Mouse (Mus musculus): ENCODE data around the gene Cp.
A peak's percentile ranks its signal among the peaks of the same experiment; 100 is the strongest.

The Cp gene

DNA sequence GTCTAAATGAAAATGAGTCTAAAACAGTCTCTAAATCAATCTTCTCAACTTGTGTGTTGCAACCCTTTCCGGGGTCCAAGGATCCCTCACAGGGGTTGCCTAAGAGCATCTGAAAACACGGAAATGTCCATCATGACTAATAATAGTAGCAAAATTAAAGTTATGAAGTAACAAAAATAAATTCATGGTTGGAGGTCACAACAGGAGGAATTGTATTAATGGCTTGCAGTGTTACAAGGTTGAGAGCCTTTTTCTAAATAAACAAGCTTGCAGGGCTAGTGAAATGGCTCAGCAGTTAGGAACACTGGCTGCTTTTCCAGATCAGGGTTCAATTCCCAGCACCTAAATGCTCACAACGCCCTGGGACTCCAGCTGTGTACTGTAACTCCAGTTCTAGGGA is 33.2 kb downstream of the Cp start:
- H3K4me3 ChIP-seq (replicated peaks; ENCODE audit: low read length), result no peak overlapping the region
- H3K27me3 ChIP-seq (ENCODE audit: insufficient read depth, low read length), result no peaks in the 10 kb centered on the region
- no peak for TF ChIP-seq POU5F1 (IDR thresholded peaks at IDR 0.05; ENCODE audit: borderline replicate concordance, low read length)
- TF ChIP-seq CTCF (conservative IDR thresholded peaks at IDR 0.05; ENCODE audit: low read length), result no peak
- TF ChIP-seq NANOG (IDR thresholded peaks at IDR 0.05; ENCODE audit: borderline replicate concordance, low read length), result no peak
- peaks cover 6% of the 10 kb centered on the region; the same call in 1 of the 2 replicates for H3K4me1 ChIP-seq (replicated peaks; ENCODE audit: low read depth, low read length)
- H3K9me3 ChIP-seq (ENCODE audit: low read length), result no peaks in the 10 kb centered on the region
- H3K36me3 ChIP-seq (ENCODE audit: insufficient read depth, low read length), result no peaks in the 10 kb centered on the region

DNA sequence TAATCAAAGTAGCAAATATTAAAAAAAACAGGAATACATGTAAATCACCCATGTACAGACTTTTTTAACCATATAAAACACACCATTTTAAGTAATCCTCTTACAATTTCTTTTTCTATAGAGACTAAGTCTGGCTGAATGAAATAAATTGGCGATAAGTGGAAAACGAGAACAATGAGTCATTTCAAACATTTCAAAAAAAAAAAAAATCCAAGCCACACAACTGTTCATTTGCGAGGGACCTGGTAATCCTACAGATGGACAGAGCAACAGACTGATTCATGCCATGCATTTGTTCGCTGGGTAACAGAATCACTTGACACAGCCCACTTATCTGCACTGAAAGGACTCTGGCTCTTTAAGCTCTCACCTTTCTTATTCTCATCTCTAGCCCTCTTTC is 35.5 kb downstream of the Cp start:
- Histone ChIP-seq H3K36me3 (ENCODE audit: insufficient read depth, low read length) (peaks cover 7% of the 10 kb centered on the region; the same call in 1 of the 2 replicates), H3K9me3 (ENCODE audit: low read length) (no peaks in the 10 kb centered on the region), H3K27me3 (ENCODE audit: insufficient read depth, low read length) (no peaks in the 10 kb centered on the region), H3K4me1 (replicated peaks; ENCODE audit: low read depth, low read length) (no peaks in the 10 kb centered on the region), H3K4me3 (replicated peaks; ENCODE audit: low read length) (no peak overlapping the region)
- TF ChIP-seq CTCF (conservative IDR thresholded peaks at IDR 0.05; ENCODE audit: low read length) (no peak), POU5F1 (IDR thresholded peaks at IDR 0.05; ENCODE audit: borderline replicate concordance, low read length) (no peak), NANOG (IDR thresholded peaks at IDR 0.05; ENCODE audit: borderline replicate concordance, low read length) (no peak)

DNA sequence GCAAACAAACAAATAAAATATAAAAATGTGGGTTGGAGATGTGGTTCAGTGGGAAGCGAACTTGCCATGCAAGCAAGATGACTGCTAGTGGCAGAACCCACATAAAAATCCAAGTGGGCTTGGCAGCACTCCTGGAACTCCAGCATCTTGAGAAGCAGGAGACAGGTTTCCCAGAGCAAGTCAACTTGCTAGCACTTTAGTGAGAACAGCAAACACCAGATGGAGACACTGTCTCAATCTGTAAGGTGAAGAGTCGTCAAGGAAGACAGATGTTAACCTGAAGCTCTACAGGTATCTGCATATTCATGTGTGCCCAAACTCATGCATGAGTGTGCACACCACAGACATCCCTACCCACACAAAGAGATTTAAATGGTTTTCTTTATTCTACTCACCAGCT is 42.7 kb downstream of the Cp start:
- Histone ChIP-seq H3K9me3 (ENCODE audit: low read length) (no peaks in the 10 kb centered on the region), H3K27me3 (ENCODE audit: insufficient read depth, low read length) (no peaks in the 10 kb centered on the region), H3K4me3 (replicated peaks; ENCODE audit: low read length) (no peak overlapping the region), H3K4me1 (replicated peaks; ENCODE audit: low read depth, low read length) (peaks cover 7% of the 10 kb centered on the region; the same call in 1 of the 2 replicates), H3K36me3 (ENCODE audit: insufficient read depth, low read length) (peaks cover 39% of the 10 kb centered on the region)
- TF ChIP-seq CTCF (conservative IDR thresholded peaks at IDR 0.05; ENCODE audit: low read length) (no peak), NANOG (IDR thresholded peaks at IDR 0.05; ENCODE audit: borderline replicate concordance, low read length) (no peak), POU5F1 (IDR thresholded peaks at IDR 0.05; ENCODE audit: borderline replicate concordance, low read length) (no peak)

DNA sequence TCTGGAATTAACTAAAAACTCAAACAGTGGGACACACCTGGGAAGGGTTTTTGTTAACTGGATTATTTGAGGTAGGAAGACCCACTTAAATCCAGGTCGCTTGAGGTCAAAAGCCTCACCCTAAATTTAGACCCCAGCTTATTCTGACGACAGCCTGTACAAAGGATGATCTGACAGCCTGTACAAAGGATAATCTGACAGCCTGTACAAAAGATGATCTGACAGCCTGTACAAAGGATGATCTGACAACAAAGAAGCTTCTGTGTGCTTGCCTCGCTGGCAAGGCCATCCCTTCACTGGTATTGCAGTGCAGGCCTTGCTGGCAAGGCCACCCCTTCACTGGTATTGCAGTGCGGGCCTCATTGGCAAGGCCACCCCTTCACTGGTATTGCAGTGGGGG is 44.0 kb downstream of the Cp start:
- H3K36me3 ChIP-seq (ENCODE audit: insufficient read depth, low read length), result peaks cover 39% of the 10 kb centered on the region
- no peak overlapping the region for H3K4me3 ChIP-seq (replicated peaks; ENCODE audit: low read length)
- peaks cover 7% of the 10 kb centered on the region; the same call in 1 of the 2 replicates for H3K4me1 ChIP-seq (replicated peaks; ENCODE audit: low read depth, low read length)
- no peaks in the 10 kb centered on the region for H3K9me3 ChIP-seq (ENCODE audit: low read length)
- TF ChIP-seq POU5F1 (IDR thresholded peaks at IDR 0.05; ENCODE audit: borderline replicate concordance, low read length), result no peak
- TF ChIP-seq NANOG (IDR thresholded peaks at IDR 0.05; ENCODE audit: borderline replicate concordance, low read length), result no peak
- no peak for TF ChIP-seq CTCF (conservative IDR thresholded peaks at IDR 0.05; ENCODE audit: low read length)
- H3K27me3 ChIP-seq (ENCODE audit: insufficient read depth, low read length), result no peaks in the 10 kb centered on the region

DNA sequence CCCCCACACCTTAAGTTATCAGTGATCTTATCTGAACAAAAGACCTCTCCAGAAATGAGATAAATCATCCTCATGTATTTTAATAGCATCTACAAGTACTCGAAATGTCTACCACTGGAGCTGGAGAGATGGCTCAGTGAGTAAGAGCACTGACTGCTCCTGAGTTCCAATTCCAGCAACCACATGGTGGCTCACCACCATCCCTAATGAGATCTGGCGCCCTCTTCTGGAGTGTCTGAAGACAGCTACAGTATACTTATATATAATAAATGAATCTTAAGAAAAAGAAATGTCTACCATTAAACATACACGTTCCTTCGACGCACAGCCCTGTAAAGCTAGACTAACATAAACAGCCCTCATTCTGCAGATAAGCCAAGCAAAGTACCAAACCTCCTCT is 45.9 kb downstream of the Cp start:
- Histone ChIP-seq H3K9me3 (ENCODE audit: low read length) (no peaks in the 10 kb centered on the region), H3K4me1 (replicated peaks; ENCODE audit: low read depth, low read length) (peaks cover 7% of the 10 kb centered on the region; the same call in 1 of the 2 replicates), H3K27me3 (ENCODE audit: insufficient read depth, low read length) (no peaks in the 10 kb centered on the region), H3K36me3 (ENCODE audit: insufficient read depth, low read length) (peaks cover 32% of the 10 kb centered on the region), H3K4me3 (replicated peaks; ENCODE audit: low read length) (no peak overlapping the region)
- TF ChIP-seq POU5F1 (IDR thresholded peaks at IDR 0.05; ENCODE audit: borderline replicate concordance, low read length), result no peak
- 0 out of 2 replicates have a peak, but pooled peaks have one; percentile 25 for TF ChIP-seq CTCF (conservative IDR thresholded peaks at IDR 0.05; ENCODE audit: low read length)

DNA sequence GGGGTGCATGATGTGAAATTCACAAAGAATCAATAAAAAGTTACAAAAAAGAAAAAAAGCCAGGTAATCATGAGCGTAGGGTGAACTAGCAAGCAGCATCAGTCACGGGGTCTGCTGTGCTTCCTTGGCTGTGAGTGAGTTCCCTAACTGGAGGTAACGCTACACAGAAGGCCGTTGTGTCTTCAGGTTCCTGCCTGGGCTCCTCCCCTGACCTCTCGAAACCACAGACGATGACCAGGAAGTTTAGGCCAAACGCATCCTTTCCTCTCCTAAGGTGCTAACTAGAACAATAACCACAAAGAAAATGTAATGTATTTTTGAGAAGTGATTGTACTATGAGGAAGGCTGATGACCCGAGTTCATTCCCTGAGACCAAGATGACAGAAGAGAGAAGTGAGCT is 47.6 kb downstream of the Cp start:
- H3K4me1 ChIP-seq (replicated peaks; ENCODE audit: low read depth, low read length), result peaks cover 7% of the 10 kb centered on the region; the same call in 1 of the 2 replicates
- H3K4me3 ChIP-seq (replicated peaks; ENCODE audit: low read length), result no peak overlapping the region
- peaks cover 33% of the 10 kb centered on the region for H3K36me3 ChIP-seq (ENCODE audit: insufficient read depth, low read length)
- no peaks in the 10 kb centered on the region for H3K27me3 ChIP-seq (ENCODE audit: insufficient read depth, low read length)
- no peak for TF ChIP-seq NANOG (IDR thresholded peaks at IDR 0.05; ENCODE audit: borderline replicate concordance, low read length)
- no peak for TF ChIP-seq CTCF (conservative IDR thresholded peaks at IDR 0.05; ENCODE audit: low read length)
- TF ChIP-seq POU5F1 (IDR thresholded peaks at IDR 0.05; ENCODE audit: borderline replicate concordance, low read length), result no peak
- H3K9me3 ChIP-seq (ENCODE audit: low read length), result no peaks in the 10 kb centered on the region

DNA sequence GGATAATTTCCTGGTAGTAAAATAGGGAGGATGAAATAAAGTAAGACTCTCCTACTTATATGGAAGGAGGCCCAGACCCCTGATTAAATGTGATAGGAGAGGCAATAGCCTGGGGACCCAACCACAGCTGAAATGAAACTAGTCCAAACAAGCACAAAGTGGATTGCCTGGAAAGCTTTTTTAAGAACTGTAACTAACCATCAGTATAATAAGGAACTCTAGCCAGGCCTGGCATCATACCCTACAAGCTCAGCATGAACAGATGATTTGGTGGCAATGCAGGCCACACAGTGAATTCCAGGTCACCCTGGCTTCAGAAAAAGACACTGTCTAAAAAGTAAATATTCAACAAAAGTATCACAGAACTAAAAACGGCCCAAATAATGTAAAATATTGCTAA is 48.8 kb downstream of the Cp start:
- Histone ChIP-seq H3K4me3 (replicated peaks; ENCODE audit: low read length) (no peak overlapping the region), H3K36me3 (ENCODE audit: insufficient read depth, low read length) (peaks cover 29% of the 10 kb centered on the region), H3K27me3 (ENCODE audit: insufficient read depth, low read length) (no peaks in the 10 kb centered on the region), H3K4me1 (replicated peaks; ENCODE audit: low read depth, low read length) (peaks cover 9% of the 10 kb centered on the region), H3K9me3 (ENCODE audit: low read length) (no peaks in the 10 kb centered on the region)
- no peak for TF ChIP-seq NANOG (IDR thresholded peaks at IDR 0.05; ENCODE audit: borderline replicate concordance, low read length)
- TF ChIP-seq CTCF (conservative IDR thresholded peaks at IDR 0.05; ENCODE audit: low read length), result no peak
- TF ChIP-seq POU5F1 (IDR thresholded peaks at IDR 0.05; ENCODE audit: borderline replicate concordance, low read length), result no peak

DNA sequence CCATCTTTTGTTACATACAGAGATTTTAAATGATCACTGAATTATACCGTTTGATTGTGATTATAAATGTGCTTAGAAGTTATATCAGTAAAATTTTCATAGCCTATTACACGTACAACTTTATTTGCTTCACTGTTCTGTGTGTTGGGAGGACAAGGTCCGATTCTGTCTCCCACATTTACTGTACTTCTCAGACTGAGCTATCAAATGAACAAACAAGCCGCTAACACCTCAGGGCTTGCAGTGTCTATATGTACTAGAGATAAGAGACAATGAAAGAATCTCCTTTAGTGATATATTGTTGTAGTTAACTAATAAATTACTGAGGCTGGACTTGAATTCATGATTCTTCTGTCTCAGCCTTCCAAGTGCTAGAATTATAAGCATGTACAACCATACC is 50.4 kb downstream of the Cp start:
- Histone ChIP-seq H3K9me3 (ENCODE audit: low read length) (no peaks in the 10 kb centered on the region), H3K27me3 (ENCODE audit: insufficient read depth, low read length) (no peaks in the 10 kb centered on the region), H3K4me3 (replicated peaks; ENCODE audit: low read length) (no peak overlapping the region), H3K4me1 (replicated peaks; ENCODE audit: low read depth, low read length) (peaks cover 12% of the 10 kb centered on the region), H3K36me3 (ENCODE audit: insufficient read depth, low read length) (peaks cover 29% of the 10 kb centered on the region)
- TF ChIP-seq CTCF (conservative IDR thresholded peaks at IDR 0.05; ENCODE audit: low read length) (no peak), POU5F1 (IDR thresholded peaks at IDR 0.05; ENCODE audit: borderline replicate concordance, low read length) (no peak), NANOG (IDR thresholded peaks at IDR 0.05; ENCODE audit: borderline replicate concordance, low read length) (no peak)

DNA sequence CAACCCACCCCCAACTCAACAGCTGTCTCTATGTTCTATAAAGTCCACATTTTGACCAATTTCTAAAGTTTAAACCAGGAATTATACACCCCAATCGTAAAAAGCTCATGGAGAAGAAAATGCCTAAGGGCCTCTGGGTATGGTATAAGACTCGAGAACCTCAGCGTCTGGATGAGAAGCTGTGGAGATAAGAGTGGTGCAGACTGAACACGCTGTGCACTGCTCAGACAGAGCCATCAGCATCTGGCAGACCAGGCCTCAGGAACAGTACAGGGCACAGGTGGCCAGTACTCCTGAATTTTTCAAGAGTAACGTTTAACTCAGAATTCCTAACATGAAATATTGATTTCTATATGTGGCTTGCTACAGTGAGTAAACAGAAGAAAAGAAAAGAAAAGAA is 50.9 kb downstream of the Cp start:
- Histone ChIP-seq H3K4me3 (replicated peaks; ENCODE audit: low read length) (no peak overlapping the region), H3K36me3 (ENCODE audit: insufficient read depth, low read length) (peaks cover 31% of the 10 kb centered on the region), H3K9me3 (ENCODE audit: low read length) (no peaks in the 10 kb centered on the region), H3K27me3 (ENCODE audit: insufficient read depth, low read length) (no peaks in the 10 kb centered on the region), H3K4me1 (replicated peaks; ENCODE audit: low read depth, low read length) (peaks cover 12% of the 10 kb centered on the region)
- TF ChIP-seq POU5F1 (IDR thresholded peaks at IDR 0.05; ENCODE audit: borderline replicate concordance, low read length), result no peak
- no peak for TF ChIP-seq NANOG (IDR thresholded peaks at IDR 0.05; ENCODE audit: borderline replicate concordance, low read length)
- TF ChIP-seq CTCF (conservative IDR thresholded peaks at IDR 0.05; ENCODE audit: low read length), result no peak

Measured in E14TG2a.4 (cell line).